Mouse (Mus musculus) heart, postnatal 0 days (tissue): ENCODE results near the gene Stx1a.

Experiments used
- CTCF ChIP-seq: IDR thresholded peaks from 2 replicates; pipeline ENCODE4 v1.5.1; 2016; ENCODE audit warnings: antibody characterized with exemption, control low read depth, low read depth
- EP300 ChIP-seq: IDR thresholded peaks from 2 replicates; pipeline ENCODE4 v1.6.1; 2016; ENCODE audit warnings: antibody characterized with exemption, low read depth

- TF ChIP-seq CTCF (no peak), EP300 (no peak; the same call in 1 of the 2 replicates)
Measured at GRCm38 (mm10) chr5:135064382-135064766, 41.1 kb downstream of the Stx1a start.
